Mouse (Mus musculus): ENCODE results near the gene Capn12.
"Not testable (repeated sequence)": the region's sequence is repeated elsewhere in the genome, so short reads cannot be mapped to it uniquely, and the experiment has no call there.

Capn12 gene

DNA sequence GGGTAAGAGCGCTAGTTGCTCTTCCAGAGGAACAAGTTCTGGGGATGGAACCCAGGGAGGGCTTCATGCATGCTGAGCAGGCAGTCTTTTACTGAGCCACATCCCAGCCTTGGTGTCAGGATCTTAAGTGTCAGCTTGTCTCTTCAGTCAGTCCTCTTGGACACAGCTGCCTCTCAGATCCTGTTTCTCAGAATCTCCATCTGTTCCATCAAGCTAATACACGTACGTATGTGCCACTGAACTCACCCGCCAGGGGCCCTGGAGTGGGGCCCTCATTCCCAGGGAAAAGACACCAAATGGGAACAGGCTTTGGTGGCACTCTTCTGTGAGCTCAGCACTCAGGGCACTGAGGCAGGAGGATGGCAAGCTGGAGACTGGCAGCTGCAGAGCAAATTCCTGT lies 3.4 kb upstream of the Capn12 start:
- no peak for DNase-seq (ENCODE audit: low spot score)

DNA sequence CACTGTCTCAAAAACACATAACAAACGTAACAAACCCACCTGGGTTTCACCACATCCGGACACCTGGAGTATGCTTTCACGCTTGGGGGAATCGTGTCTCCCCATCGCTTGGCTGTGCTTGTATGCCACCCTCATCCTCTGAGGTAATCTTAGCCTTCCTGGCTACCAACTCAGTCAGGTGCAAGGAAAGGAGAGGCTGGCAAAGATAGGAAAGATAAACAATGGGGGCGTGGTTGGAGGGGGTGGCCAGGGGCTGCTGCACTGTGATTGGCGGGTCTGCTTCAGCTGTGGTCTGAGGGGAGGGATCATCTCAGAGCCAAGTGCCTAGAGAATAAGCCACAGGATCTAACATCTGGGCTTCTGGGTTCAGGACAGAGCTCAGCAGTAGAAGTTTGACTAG lies 1.6 kb upstream of the Capn12 start:
- no peak for DNase-seq (ENCODE audit: low spot score)

DNA sequence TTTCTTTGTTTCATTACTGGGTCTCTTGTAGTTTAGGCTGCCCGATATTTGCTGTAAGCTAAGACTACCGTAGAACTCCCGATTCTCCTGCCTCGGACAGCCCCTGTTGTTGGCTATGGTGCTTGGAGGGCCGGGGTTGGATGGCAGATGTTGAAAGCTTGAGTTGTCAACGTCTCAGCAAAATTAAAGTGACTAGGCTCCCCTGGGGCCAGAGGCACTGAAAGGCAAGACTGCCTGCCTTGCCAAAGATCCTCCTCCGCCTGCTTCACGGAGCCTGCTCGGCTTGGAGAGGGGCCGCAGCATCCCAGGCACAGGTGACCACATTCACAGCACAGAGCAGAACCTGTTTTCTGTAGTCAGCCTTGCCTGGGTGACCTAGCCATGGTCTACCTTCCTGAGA lies 668 bp upstream of the Capn12 start:
- no peak for DNase-seq (ENCODE audit: low spot score)

DNA sequence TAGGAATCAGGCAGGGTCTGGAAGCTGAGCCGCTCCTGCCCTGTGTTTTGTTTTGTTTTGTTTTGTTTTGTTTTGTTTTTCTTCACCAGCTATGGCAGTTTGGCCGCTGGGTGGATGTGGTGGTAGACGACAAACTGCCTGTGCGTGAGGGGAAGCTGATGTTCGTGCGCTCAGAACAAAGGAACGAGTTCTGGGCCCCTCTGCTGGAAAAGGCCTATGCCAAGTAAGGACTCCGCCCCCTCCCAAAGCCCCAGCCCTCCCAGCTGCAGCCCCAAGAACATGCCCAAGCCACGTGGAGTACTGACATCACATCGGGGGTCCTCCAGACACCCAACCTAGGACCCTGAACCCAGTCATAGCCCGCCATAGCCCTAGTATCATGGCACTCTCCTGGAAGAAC lies 1.8 kb downstream of the Capn12 start:
- no peak for DNase-seq (ENCODE audit: low spot score)

DNA sequence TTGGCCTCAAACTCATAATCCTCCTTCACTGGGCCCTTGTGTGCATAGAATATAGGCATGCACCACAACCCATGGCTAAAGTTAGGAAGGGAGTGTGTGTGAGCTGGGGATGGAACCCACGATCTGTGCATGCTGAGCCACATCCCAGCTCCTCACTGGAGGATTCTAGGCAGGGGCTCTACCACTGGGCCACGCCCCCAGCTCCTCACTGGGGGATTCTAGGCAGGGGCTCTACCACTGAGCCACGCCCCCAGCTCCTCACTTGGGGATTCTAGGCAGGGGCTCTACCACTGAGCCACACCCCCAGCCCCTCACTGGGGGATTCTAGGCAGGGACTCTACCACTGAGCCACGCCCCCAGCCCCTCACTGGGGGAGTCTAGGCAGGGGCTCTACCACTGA lies 2.5 kb downstream of the Capn12 start:
- not testable (repeated sequence) for DNase-seq (ENCODE audit: low spot score)

DNA sequence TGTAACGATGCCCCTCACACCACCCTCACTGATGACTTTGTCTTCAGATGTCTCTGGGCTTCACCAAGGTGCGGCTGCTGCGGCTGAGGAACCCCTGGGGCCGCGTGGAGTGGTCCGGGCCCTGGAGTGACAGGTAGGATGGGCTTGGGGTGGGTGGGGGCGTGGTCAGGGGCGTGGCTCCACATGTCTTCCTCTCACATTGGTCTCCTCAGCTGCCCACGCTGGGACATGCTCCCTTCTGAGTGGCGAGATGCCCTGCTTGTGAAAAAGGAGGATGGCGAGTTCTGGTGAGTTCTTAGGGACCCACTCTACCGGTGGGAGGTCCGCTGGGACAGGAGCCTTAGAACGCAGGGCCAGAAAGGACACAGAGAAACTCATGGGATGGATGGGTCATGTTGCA lies 5.3 kb downstream of the Capn12 start:
- DNase-seq (ENCODE audit: low spot score), result no peak

DNA sequence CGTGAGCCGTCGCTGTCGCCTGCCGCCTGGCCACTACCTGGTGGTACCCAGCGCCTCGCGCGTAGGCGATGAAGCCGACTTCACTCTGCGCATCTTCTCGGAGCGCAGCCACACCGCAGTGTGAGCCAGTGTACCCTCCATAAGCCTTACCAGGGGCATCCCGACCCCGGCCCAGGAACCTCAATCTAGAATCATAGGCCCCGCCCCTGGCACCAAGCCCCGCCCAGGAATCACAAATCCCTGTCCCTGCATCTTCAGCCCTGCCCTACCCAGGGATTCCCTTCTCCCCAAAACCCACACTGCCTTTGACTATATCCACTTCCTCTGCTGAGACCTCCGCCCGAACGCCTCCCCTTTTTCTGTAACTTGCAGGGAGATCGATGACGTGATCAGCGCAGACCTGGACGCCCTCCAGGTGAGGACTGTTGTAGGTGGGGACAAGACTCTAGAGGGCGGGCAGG lies 7.5 kb downstream of the Capn12 start:
- no peak for DNase-seq (ENCODE audit: low spot score)

DNA sequence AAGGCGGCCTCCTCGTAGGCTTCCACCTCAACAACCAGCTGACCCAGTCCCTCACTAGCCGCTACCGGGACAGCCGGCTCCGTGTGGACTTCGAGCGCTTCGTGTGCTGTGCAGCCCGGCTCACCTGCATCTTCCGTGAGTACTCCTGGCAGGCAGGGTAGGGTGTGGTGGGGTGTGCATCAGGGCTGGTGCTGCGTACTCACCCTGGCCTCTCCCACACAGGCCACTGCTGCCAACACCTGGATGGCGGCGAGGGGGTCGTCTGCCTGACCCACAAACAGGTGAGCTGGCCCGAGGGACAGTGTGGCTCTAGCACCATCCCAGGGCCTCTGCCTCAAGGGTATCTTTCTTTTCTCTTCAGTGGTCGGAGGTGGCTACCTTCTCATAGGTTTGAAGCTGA lies 11.4 kb downstream of the Capn12 start:
- DNase-seq (ENCODE audit: low spot score), result no peak

DNA sequence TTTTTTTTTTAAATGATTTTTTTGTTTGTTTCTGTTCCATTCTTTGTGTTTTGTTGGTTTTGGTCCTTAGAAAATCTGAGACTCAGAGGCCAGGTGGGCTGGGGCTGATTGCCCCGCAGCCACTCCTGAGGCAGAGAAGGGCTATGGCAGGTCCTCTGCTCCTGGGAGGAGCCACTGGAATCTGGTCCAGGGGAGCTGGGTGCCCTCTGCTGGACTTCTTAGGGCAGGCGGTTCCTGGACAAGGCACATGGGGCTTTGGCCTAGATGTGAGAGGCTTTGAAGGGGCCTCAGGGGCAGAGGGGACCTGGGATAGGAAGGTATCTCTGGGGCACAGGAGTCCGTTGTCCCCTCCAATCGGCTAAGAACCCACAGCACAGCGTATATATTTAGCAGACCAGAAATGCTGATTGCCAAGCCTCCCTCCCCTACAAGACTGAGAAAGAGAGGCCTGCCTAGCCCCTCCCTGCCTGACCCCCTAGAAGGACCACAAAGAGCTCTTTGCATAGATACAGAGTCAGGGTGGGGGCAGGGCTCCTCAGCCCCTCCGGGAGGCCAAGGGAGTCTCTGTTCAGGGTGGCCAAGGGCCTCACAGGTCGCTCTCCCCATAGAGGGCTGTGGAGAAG lies 12.5 kb downstream of the Capn12 start:
- DNase-seq (ENCODE audit: low spot score), result peak; percentile 50

DNA sequence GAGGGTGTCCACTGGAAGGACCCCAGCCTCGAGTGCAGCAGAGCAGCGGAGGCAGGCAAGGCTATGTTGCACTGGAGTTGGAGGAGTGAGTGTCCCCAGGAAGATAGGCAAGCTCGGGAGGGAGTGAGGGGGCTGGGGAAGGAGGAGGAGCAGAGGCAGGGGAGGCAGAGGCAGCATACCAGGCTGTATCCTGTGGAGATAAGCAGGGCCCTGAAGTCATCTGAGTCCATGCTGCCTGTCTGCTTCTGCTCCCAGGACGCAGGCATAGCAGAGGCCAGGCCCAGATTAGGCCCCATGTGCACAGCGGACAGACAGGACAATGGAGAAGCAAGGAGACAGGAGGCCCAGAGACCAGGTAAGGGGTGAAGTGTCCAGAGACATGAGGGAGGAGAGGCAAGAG lies 13.7 kb downstream of the Capn12 start:
- DNase-seq (ENCODE audit: low spot score), result peak; percentile 67

DNA sequence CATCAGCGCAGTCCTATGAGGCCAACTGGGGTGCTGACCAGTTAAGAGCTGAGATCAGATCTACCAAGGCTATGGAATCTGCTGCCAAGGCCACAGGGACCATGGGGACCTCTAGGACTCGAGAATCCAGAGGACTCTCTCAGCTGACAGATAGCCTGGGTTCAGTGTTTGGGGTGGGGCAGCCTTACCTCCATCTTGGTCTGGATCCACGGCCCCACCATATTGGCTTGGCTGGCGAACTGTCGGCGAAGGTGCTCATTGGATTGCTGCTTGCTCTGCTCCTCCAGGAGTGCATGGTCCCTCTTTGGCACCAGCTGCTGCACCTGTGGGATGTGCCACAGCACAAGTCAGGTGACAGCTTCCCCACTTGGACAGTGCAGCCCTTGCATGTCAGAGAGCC lies 16.4 kb downstream of the Capn12 start:
- no peak for DNase-seq (ENCODE audit: low spot score)

DNA sequence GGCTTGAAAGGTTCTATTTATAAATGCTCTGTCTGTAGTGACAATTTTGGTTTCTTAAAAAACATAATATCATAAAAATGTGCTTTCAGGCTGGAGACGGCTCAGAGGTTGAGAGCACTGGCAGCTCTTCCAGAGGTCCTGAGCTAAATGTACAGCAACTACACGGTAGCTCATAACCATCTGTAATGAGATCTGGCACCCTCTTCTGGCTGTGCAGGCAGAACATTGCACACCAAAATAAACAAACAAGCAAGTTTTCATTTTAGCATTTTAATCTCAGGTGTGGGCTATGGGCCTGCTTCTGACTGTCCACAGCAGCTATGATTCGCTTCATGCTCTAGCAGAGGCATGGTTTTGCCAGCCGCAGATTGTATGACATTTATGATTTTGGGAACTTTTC lies 18.8 kb downstream of the Capn12 start:
- DNase-seq (ENCODE audit: low spot score), result no peak

DNA sequence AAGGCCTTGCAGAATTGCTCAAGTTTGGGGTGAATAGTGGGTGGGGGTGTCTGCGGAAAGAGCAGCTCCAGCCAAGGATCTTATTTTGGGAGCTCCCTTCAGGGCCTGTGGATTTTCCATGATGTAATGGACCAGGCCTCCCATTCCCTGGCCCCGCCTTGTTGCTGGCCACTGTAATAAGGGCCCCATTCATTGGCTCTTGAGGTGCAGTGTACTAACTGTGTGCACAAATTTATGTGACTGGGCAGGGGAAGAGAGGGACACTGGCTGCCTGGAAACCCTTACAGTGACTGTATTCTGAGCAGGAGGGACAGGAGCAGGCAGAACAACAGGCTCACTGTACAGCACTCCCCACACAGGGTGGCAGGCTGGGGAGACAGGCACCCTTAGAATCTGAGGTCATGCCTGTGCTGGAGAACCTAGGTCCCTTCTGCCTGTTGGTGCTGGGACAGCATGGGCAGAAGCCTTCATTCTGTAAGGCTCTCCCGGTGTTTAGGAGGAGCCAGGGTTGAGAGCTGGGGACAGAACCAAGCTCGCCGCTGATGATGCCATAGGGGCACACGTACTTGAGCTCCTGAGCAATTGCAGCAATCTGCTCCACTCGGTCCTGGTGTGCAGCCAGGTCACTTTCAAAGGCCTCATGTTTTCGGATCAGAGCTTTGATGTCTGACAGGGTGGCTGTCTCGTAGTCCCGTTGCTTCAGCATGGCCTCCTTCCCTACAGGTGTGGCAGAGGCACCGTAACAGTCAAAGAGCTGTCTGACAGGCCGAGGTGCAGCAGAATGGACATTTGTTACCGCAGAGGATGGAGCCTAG lies 20.3 kb downstream of the Capn12 start:
- DNase-seq (ENCODE audit: low spot score), result no peak

DNA sequence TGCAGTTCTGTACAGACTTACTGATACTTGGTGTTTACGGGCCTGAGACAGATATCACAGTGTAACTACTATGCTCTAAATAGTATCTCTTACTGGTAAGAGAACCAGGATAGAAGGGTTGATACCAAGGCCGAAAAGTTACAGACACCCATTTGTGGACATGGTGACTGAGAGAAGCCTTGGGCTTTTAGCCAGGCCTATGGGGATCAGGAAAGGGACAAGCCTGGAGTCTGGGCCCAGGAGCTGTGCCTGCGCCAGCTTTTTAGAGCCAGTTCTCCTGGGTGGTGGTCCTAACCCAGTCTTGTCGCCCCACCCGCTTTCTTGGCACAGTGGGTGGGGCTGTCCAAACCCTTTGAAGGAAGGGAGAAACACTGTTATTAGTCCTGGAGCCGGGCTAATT lies 21.0 kb downstream of the Capn12 start:
- no peak for DNase-seq (ENCODE audit: low spot score)

DNA sequence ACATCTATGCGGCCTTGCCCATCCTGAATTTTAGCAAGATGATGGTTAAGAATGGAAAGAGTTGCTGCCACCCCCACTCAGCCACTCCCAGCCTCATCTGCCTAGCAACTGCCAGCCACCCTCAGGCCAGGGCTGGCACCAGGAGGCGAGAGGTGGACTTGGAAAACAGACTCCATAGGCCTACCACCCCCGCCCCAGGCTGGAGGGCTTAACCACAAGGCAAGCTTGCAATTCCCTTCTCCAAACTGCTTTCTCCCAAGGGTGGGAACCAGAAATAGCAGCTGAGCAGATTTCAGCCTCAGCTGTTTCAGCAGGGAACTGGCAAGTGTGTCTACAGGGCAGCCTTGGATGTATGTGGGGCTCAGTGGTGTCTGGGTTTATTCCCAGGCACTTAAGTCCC lies 21.6 kb downstream of the Capn12 start:
- no peak for DNase-seq (ENCODE audit: low spot score)

DNA sequence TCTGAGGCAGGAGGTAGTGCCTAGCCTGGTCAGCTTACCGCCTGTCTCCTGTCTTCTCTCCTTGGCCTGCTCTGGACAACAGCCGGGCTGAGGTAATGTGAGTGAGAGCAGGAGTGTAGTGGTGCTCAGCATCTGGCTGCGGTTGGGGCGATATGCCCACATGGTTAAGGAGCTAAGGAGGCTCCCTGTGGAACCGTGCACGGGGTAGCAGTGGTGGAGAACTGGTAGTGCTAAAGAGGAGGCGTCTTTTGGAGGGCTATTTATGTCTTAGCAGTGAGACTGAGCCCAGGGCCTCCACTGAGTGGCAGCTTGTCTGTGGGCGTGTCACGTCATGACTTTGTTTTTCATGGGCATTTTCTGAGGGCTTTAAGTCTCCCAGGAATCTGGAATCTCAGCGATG lies 22.6 kb downstream of the Capn12 start:
- no peak for DNase-seq (ENCODE audit: low spot score)

DNA sequence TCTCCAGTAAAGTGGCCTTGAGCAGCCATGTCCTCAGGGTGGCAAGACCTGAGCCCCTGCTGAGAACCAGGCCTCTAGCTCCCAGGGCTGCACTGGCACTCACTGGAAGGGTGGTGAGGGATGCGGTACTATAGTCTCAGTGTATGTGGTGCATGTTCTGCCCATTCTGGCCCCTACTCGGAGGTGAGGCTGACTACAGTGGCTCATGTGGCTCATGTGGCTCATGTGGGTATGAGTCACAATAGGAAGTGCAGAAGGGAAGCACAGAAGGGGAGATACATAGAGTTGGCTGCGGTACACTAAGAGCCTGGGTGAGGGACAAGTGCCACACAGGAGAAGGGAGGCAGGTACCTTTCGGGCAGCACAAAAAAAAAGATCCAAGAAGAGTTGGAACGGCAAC lies 26.0 kb downstream of the Capn12 start:
- no peak for DNase-seq (ENCODE audit: low spot score)

DNA sequence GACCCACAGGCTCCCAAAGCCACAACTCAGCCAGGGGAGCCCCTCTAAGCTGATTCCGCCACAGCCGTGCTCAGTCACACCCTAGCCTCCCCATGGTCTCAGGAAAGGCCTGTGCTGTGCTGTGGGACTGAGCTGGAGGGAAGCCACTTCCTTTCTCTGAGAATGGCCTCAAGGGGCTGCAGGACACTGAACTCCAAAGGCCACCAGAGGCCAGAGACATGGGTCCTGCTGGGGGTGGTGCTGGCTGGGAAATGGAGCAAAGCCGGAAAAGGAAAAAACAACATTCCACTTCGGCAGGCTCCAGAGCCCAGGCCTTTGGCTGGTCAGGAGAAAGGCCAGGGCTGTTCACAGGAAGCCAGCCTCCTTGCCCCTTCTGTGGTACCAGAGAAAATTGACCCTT lies 30.4 kb downstream of the Capn12 start:
- peak; percentile 47 for DNase-seq (ENCODE audit: low spot score)

DNA sequence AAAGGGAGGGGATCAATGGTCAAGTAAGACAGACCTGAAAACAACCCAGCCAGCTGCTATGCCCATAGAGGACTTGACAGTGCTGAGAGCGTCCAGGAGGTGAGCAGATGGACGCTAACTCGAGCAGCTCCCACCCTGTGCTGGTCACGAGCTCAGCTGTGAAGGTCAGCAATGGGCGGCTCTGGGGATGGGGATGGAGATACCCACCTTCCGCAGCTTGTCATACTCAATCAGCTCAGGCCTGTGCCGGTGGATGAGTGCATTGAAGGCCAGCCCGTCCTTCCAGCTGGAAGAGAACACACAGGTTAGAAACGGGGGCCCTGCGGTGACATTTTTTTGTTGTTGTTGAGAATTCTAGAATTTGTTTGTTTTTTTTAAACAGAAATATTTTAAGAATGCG lies 31.9 kb downstream of the Capn12 start:
- DNase-seq (ENCODE audit: low spot score), result no peak

DNA sequence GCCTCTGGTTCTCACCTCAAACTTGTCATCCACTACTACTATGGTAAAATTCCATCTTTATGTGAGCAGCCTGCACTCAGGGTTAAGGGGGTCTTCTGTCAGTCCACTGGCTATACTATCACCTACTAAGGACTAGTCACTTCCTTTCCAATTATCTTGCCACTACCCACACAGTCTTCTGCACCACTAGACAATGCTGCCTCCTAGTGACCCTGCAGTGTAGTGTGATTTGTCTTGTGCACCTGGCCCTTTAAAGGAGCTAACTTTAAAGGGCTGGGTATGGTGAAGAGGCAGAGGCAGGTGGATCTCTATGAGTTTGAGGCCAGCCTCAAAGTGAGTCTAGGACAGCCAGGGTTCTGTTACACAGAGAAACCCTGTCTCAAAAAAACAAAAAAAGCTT lies 35.3 kb downstream of the Capn12 start:
- DNase-seq (ENCODE audit: low spot score), result no peak

DNA sequence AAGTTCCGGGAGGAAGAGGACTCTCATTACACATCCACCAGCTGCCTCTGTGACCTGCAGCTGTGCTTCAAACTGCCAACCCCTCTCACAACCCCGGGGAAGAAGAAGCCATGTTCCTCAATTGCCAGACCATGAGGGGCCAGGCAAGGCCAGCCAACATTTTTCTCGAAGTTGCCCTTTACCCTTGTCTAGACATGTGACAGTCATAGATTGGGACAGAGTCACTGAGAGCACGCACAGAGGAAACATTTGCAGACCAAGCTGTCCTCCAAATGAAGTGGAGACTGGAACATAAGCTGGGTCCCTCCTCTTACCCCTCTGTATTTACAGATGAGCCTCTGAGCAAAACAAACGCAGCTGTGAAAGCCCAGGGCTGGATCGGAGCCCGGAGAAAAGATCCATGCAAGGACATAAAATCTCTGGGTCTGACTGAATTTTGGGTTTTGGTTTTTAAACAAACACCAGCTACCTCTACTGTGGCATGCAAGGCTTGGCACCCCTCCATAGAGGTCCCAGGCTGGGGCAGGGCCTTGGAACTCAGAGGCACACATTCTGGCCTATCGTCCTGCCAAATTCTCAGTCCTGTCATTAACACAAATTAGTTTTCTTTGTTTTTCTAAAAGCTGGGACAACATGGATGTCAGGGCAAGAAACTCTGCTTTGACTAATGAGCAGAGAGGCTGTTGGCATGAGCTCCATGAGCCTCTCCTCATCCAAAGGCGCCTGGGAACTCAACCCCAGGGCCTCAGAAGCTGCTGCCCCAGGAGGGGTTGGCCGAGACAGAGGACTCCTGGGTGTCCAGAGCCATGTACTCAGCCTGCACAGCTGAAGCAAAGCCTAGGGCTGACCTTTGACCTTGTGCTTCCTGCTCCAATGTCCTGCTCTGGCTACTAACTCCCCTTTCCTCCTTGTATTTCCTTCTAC lies 36.5 kb downstream of the Capn12 start:
- DNase-seq (ENCODE audit: low spot score), result peak; percentile 71

DNA sequence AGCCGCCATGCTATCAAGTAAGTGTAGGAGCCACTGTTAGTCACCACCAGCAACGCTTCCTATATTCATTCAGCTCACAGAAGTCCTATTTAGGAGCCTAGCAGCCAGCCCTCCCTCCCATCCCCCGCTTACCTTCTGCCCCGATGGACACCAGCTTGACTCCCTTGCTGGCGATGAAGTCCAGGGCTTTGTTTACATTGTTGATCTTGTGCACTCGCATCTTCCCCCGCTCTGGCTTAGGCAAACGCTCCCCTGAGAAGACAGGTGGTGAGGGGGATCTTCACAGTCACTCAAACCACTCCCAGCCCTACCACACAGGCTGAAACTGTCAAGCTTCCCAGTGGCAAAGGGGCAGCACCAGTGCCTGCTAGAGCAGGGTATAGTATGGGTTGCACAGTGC lies 37.3 kb downstream of the Capn12 start:
- DNase-seq (ENCODE audit: low spot score), result peak; percentile 59

DNA sequence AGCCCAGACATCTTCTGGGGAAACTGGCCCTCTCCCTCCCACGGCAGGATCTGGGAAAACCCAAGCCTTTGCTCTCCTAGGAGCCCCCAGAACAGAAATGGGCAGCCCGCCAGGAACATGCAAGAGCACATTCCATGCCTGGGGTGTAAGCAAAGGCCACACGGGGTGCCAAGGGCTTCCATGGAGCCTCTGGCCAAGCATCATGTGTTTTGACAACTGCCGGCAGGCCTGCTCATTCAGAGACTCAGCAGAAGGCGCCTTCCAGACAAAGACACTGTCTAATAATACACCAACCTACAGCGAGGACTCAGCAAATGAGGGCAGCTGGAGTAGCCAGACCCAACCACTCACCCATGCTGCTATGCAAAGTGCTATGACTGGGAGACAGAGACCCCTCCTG lies 38.6 kb downstream of the Capn12 start:
- DNase-seq (ENCODE audit: low spot score), result peak; percentile 83
